Mouse (Mus musculus): Measurements from ENCODE around the gene Gm20883.
"Not testable (repeated sequence)": the region's sequence is repeated elsewhere in the genome, so short reads cannot be mapped to it uniquely, and the experiment has no call there.

The Gm20883 gene

DNA sequence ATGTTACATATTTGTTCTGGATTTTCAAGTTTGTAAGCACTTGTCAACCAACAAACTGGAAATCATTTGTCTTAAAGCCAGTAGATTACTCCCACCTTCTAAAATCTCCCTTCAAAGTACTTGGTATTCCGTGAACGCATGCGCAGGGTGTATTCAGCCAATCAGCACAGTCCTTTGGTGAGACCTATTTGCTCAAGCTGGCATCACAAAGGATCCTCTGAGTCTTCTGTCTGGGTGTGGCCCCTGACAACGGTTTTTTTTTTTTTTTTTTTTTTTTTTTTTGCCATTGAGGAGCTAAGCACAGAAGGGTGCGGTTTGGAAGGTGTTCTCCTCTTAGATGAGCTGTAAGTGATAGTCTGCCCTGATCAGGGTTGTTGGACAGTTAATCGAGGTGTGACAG lies at the start of gene Gm20883:
Gm20883 (plus strand) TSS at position 301 of the 400 bp plus-strand sequence.
- DNase-seq: not testable (repeated sequence)
